Mouse (Mus musculus) lung, adult 2 months (tissue): ENCODE measurements around the gene Cog8.
A peak's percentile ranks its signal among the peaks of the same experiment; 100 is the strongest.

Experiments
- CTCF ChIP-seq: fragments of 200-500 bp; IDR thresholded peaks from 2 replicates; pipeline ENCODE4 v1.5.1; 2011; ENCODE audit warnings: mild to moderate bottlenecking, low read length, control low read depth; ENCODE audit not compliant: insufficient read depth
- POLR2A ChIP-seq: fragments of 200-500 bp; IDR thresholded peaks from 2 replicates; pipeline ENCODE4 v1.6.1; 2011; ENCODE audit warnings: low read depth, mild to moderate bottlenecking, control low read depth, low read length, borderline replicate concordance; ENCODE audit errors: extremely low read depth

GRCm38 (mm10) chr8:107096366-107097036, 40.0 kb upstream of the Cog8 start, which contains the start of gene Terf2:
- TF ChIP-seq CTCF (no peak), POLR2A (peak; percentile 43; the same call in 1 of the 2 replicates)
